Mouse (Mus musculus): ENCODE data around the gene Aak1. TPM values are rescaled to one million over a fixed set of nuclear protein-coding genes. Genes with fewer than 3 reads are reported as not detected.

The Aak1 gene
- polyA plus RNA-seq, 1 experiment from 2014 or later, result 60.1 TPM

- DNase-seq (ENCODE audit: low read depth, low spot score) (peak; percentile 58), ATAC-seq (no peak)
- in situ Hi-C loops (cut with MboI; ENCODE audit: low pct_unique_long_range_greater_than_20kb), result no loop called here
- H3K27me3 ChIP-seq, result no peaks in the 10 kb centered on the region
- ChIA-PET CTCF (interaction anchor here (1.7 kb wide), 1 partner anchor 89 kb away, joined by 4 read pairs; no protein-coding TSS in a partner anchor), POLR2A (no interaction called here)
- no peak for TF ChIP-seq CTCF (IDR thresholded peaks at IDR 0.05)
Observed at GRCm38 (mm10) chr6:86832802-86833502, 16.4 kb upstream of the Aak1 start.

- ChIA-PET POLR2A (no interaction called here), CTCF (interaction anchor here (0.8 to 1.1 kb wide), 3 partner anchors 24 to 80 kb away, joined by 3 to 4 read pairs (median 3); no protein-coding TSS in a partner anchor)
- TF ChIP-seq CTCF (IDR thresholded peaks at IDR 0.05), result no peak
- DNase-seq (ENCODE audit: low read depth, low spot score) (no peak), ATAC-seq (no peak)
- in situ Hi-C loops (cut with MboI; ENCODE audit: low pct_unique_long_range_greater_than_20kb), result no loop called here
- no peaks in the 10 kb centered on the region for H3K27me3 ChIP-seq
Observed at GRCm38 (mm10) chr6:86839089-86839488, 10.2 kb upstream of the Aak1 start.

- ChIA-PET POLR2A (interaction anchor here (0.9 kb wide), 1 partner anchor 10 kb away, joined by 3 read pairs; no protein-coding TSS in a partner anchor), CTCF (interaction anchor here (1.2 to 1.8 kb wide), 2 partner anchors 19 to 45 kb away, joined by 3 to 4 read pairs; no protein-coding TSS in a partner anchor)
- no peak for ATAC-seq
- in situ Hi-C loops (cut with MboI; ENCODE audit: low pct_unique_long_range_greater_than_20kb), result no loop called here
- H3K27me3 ChIP-seq, result no peaks in the 10 kb centered on the region
- DNase-seq (ENCODE audit: low read depth, low spot score), result no peak
- TF ChIP-seq CTCF (IDR thresholded peaks at IDR 0.05), result no peak
Observed at GRCm38 (mm10) chr6:86841949-86842348, 7.4 kb upstream of the Aak1 start.

GRCm38 (mm10) chr6:86843636-86844035, 5.7 kb upstream of the Aak1 start:
- in situ Hi-C loops (cut with MboI; ENCODE audit: low pct_unique_long_range_greater_than_20kb), result no loop called here
- TF ChIP-seq CTCF (IDR thresholded peaks at IDR 0.05), result no peak
- ChIA-PET CTCF (no interaction called here), POLR2A (interaction anchor here (0.6 kb wide), 1 partner anchor 70 kb away, joined by 7 read pairs; no protein-coding TSS in a partner anchor)
- H3K27me3 ChIP-seq, result no peaks in the 10 kb centered on the region
- ATAC-seq, result no peak
- no peak for DNase-seq (ENCODE audit: low read depth, low spot score)

GRCm38 (mm10) chr6:86846467-86846866, 2.9 kb upstream of the Aak1 start:
- in situ Hi-C loops (cut with MboI; ENCODE audit: low pct_unique_long_range_greater_than_20kb), result no loop called here
- POLR2A ChIA-PET, result no interaction called here
- DNase-seq (ENCODE audit: low read depth, low spot score) (no peak), ATAC-seq (no peak)
- CTCF ChIA-PET, result interaction anchor here (0.9 kb wide), 1 partner anchor 30 kb away, joined by 3 read pairs; no protein-coding TSS in a partner anchor
- H3K27me3 ChIP-seq, result no peaks in the 10 kb centered on the region
- TF ChIP-seq CTCF (IDR thresholded peaks at IDR 0.05), result no peak

- TF ChIP-seq CTCF (IDR thresholded peaks at IDR 0.05), result no peak
- no peaks in the 10 kb centered on the region for H3K27me3 ChIP-seq
- ATAC-seq (no peak), DNase-seq (ENCODE audit: low read depth, low spot score) (no peak)
- ChIA-PET CTCF (interaction anchor here (0.8 kb wide), 1 partner anchor 10 kb away, joined by 3 read pairs; no protein-coding TSS in a partner anchor), POLR2A (no interaction called here)
- in situ Hi-C loops (cut with MboI; ENCODE audit: low pct_unique_long_range_greater_than_20kb), result no loop called here
Observed at GRCm38 (mm10) chr6:86847816-86848215, 1.5 kb upstream of the Aak1 start.

GRCm38 (mm10) chr6:86848580-86848914, 770 bp upstream of the Aak1 start:
- ChIA-PET POLR2A (interaction anchor here (1.1 kb wide), 1 partner anchor 31 kb away, joined by 4 read pairs; no protein-coding TSS in a partner anchor), CTCF (no interaction called here)
- in situ Hi-C loops (cut with MboI; ENCODE audit: low pct_unique_long_range_greater_than_20kb), result no loop called here
- H3K27me3 ChIP-seq, result no peaks in the 10 kb centered on the region
- TF ChIP-seq CTCF (IDR thresholded peaks at IDR 0.05), result no peak
- ATAC-seq (no peak), DNase-seq (ENCODE audit: low read depth, low spot score) (no peak)

- in situ Hi-C loops (cut with MboI; ENCODE audit: low pct_unique_long_range_greater_than_20kb), result no loop called here
- no peak for TF ChIP-seq CTCF (IDR thresholded peaks at IDR 0.05)
- ATAC-seq (peak; percentile 19), DNase-seq (ENCODE audit: low read depth, low spot score) (no peak)
- ChIA-PET POLR2A (no interaction called here), CTCF (no interaction called here)
- H3K27me3 ChIP-seq, result no peaks in the 10 kb centered on the region
Observed at GRCm38 (mm10) chr6:86849692-86850445, 552 bp downstream of the Aak1 start.

- ChIA-PET CTCF (interaction anchor here (1.2 to 1.3 kb wide), 2 partner anchors 65 to 74 kb away, joined by 3 read pairs; no protein-coding TSS in a partner anchor), POLR2A (no interaction called here)
- H3K27me3 ChIP-seq, result no peaks in the 10 kb centered on the region
- DNase-seq (ENCODE audit: low read depth, low spot score) (no peak), ATAC-seq (no peak)
- in situ Hi-C loops (cut with MboI; ENCODE audit: low pct_unique_long_range_greater_than_20kb), result no loop called here
- no peak for TF ChIP-seq CTCF (IDR thresholded peaks at IDR 0.05)
Observed at GRCm38 (mm10) chr6:86850588-86850987, 1.3 kb downstream of the Aak1 start.

- H3K27me3 ChIP-seq, result no peaks in the 10 kb centered on the region
- DNase-seq (ENCODE audit: low read depth, low spot score), result no peak
- TF ChIP-seq CTCF (IDR thresholded peaks at IDR 0.05), result no peak
- ChIA-PET POLR2A (interaction anchor here (0.7 to 1.2 kb wide), 2 partner anchors 8 to 11 kb away, joined by 3 read pairs; no protein-coding TSS in a partner anchor), CTCF (interaction anchor here (1.0 to 1.7 kb wide), 8 partner anchors 19 to 73 kb away, joined by 3 to 4 read pairs (median 3); no protein-coding TSS in a partner anchor)
- no peak for ATAC-seq
- in situ Hi-C loops (cut with MboI; ENCODE audit: low pct_unique_long_range_greater_than_20kb), result no loop called here
Observed at GRCm38 (mm10) chr6:86851561-86851960, 2.2 kb downstream of the Aak1 start.

Data from Patski (cell line).